Mouse (Mus musculus) urinary bladder, postnatal 4 days (tissue): ENCODE measurements at regions not wholly inside any gene's neighbourhood (a gene's known extent, or its start where the extent isn't known, plus 50 kb on each side); places are given as distances from the start of the nearest gene placed in this dataset.

Experiments
- DNase-seq, 2 experiments: peaks; one replicate each; pipeline ENCODE4 v3.0.0; 2021 to 2022; ENCODE audit warnings: low spot score in 2 of 2

GRCm38 (mm10) chr3:155979636-155980035 lies 582.0 kb upstream of the Negr1 start:
- DNase-seq, result no peak

DNA sequence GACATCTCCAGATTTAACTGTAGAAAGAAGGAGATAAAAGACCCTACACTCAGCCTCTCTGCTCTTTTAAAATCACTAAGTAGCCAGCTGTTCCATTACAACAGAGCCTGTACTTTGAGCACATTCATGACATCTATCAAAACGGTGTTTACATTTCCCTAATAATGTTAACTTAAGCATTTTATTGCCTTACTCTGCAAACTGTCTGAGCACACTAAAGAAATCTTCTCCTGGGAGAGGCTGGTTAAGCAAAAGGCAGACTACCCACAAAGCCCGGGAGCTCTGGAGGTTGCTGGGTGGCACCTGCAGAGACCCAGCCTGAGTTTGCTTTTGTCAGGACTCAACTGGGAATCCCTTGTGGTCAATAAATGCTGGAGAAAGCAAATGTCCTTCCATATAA lies 567.5 kb upstream of the Negr1 start:
- no peak for DNase-seq

- DNase-seq, result no peak
Measured at GRCm38 (mm10) chr3:156017676-156018230, 543.8 kb upstream of the Negr1 start.

DNA sequence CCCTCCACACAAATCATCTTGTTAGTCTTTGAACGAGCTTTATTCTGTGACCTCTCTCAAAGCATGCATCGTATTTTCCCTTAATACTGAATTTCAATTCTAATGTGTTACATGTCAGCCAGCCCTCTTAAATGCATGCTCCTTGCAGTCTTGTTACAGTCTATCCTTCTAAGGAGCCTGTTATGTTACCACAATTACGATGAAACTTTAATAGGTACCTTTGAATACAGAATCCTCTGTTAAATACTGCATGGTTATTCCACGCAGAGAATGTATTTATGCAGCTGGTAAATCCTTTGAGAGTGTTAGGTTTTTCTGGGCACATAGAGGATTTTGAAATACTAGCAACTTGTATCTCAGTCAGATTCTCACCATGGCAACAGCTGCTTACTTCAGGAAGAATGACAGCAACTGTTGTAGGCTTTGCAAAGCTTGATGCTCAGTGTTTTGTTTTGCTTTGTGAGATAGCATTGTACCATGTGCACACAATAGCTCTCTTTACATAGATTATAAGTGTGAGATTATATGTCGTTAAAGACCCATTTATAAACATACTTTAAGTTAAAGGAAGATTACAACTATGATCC lies 532.9 kb upstream of the Negr1 start:
- DNase-seq, result no peak

DNA sequence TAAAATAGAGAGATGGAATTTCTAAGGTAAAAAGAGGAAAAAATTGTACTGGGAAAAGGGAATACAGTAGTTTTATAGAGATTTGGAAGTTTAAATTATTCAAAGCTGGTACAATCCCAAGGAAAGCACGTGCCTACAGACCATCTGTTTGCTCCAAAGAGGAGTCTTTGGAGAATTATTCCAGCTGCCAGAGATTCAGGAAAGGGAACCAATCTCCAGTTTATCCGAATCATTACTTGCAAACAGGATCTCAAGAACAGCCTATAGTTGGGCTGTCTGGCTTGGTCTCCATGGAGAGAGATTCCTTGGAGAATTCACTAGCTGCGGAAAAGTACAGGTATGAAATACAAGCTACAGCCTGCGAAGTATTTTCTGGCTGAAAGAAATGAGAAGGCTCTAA lies 491.3 kb upstream of the Negr1 start:
- DNase-seq, result no peak

GRCm38 (mm10) chr3:156082268-156082667 lies 479.3 kb upstream of the Negr1 start:
- DNase-seq, result no peak

DNA sequence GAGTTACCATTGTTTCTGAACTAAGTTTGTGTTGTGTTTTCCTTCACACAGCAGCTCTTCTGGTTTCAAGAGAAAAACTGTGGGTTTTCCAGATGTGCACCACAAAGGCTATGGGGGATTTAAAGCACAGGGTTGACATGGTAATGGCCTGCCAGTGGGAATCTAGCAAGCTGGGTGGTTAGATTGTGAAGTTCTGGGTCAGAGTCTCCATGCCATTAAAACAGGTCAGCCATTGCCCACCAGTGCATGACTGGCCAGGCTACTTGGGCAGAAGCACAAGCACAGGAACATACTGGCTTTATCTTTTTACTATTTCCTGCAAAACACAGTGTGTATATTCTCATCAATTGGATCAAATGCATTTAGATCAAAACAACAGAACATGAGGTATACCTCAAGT lies 467.9 kb upstream of the Negr1 start:
- no peak for DNase-seq

GRCm38 (mm10) chr3:156094990-156095389 lies 466.6 kb upstream of the Negr1 start:
- no peak for DNase-seq

GRCm38 (mm10) chr3:156105788-156106187 lies 455.8 kb upstream of the Negr1 start:
- no peak for DNase-seq

DNA sequence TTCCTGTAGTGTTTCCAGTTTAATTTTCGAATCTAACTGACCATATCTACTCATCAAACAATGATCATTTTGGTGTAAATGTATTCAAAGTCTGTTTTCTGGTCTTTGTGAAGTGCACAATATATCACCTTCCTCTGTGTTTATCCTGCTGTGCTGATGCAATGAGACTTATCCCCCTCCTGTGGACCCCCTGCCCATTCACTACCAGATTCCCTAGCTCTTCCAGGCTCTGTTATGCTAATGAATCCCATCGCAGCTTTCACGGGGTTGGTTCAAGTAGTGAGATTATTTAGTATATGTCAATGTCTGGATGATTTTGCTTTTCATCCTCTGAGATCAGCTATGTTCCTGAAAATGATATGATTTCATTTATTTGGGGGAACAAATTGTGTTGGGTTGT lies 441.3 kb upstream of the Negr1 start:
- no peak for DNase-seq

DNA sequence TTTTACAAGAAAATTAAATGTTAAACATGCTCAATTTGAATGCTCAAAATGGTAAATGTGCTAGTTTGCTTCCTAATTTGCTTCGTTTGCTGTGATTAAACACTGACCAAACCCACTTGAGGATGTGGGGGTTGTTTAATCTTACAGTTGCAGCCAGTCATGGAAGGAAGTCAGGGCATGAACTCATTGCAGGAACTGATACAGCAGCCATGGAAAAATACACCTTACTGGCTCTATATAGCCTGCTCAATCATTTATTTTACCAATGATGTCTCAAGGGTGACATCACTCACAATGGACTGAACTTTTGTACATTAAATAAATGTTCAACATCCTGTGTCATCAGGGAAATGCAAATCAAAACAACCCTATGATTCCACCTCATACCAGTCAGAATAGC lies 430.0 kb upstream of the Negr1 start:
- no peak for DNase-seq

DNA sequence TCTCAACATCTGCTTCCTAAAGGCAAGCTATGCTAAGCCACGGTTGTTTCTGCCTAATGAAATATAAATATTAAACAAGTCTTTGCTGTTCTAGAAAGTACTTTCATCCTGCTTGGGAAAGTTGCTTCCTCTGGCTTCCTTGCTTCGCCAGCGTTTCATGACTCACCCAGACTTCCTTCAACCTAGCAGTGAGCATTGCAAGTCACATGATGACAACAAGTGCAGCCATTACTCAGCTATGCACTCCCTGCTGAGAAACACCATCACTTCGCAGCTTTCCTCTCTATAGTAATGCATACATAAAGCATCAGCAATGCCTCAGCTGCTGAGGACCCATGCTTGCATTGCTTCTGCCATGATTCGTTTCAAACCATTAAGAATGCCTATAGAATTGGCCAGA lies 420.2 kb upstream of the Negr1 start:
- DNase-seq, result no peak

DNA sequence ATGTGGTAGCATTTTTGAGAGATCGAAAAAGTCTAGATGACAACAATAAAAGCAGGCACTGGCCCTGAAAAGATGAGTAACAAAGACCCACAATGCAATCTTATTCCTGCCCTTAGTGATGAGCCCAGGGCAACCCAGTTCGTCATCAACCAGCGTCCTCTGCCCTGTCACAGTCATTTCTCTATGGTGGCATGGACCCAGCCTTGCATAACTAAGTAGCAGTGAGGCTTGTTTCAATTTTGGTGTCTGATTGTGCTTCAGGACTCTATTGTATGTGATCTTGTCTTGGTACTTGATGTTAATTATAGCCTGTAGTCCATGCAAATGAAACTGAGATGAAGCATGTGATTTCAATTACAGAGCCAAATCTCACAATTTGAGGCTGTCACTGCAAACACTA lies 412.3 kb upstream of the Negr1 start:
- no peak for DNase-seq

GRCm38 (mm10) chr3:156170076-156170475 lies 391.5 kb upstream of the Negr1 start:
- DNase-seq, result no peak

DNA sequence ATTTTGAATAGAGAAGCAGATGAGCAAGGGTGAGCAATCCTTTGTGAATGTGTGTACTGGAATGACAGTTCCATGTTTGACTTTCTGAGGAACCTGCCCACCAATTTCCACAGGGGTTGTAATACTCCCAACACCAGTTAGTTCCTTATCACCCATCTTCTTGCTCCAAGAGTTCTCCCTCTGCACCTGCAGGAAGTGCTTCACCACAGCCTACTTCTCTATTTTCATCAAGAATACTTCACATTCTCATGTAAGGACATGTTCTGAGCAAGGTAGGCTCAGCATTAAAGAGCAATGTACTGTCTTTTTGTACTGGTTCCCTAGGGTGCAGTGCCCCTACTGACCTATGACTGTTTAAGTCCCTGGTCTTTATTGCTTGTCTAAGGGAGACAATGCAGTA lies 362.9 kb upstream of the Negr1 start:
- no peak for DNase-seq

GRCm38 (mm10) chr3:156199749-156200467 lies 361.7 kb upstream of the Negr1 start:
- DNase-seq, result no peak

- no peak for DNase-seq
Measured at GRCm38 (mm10) chr3:156205246-156205645, 356.3 kb upstream of the Negr1 start.

DNA sequence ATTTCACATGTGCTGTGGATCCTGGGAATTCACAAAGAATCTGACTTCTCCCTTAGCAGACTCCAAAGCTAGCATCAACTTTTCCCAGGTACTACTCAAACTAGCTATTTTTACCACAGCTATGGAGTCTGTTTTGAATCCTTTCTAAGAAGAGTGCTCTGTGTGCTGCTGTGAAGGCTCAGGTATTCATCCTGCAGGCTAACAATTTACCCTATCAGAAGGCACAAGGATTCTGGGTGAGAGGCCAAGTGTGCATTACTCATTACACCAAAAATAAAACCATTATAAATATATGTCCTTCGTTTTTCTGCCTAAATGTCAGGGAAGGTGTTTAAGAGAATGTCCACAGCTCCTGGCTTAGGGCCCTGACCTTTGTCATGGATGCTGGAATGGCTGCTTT lies 353.2 kb upstream of the Negr1 start:
- DNase-seq, result no peak

DNA sequence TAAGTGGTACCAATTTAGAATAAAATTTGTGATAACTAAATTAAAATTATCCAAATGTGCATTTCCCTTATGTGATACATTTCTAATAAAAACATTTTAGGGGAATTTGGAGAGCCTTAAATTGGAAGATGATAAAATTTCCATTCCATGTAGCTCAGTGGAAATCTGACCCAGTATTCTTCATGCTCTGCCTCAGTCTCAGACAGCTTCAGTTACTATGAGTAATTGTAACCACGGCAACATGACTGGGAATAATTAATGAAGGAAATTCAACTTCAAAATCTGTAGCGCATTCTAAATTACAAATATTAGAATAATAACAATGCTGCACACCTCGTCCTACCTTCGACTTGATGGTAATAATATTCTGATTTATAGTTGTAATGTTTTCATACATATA lies 350.8 kb upstream of the Negr1 start:
- no peak for DNase-seq

- DNase-seq, result no peak
Measured at GRCm38 (mm10) chr3:156214823-156215222, 346.8 kb upstream of the Negr1 start.

- no peak for DNase-seq
Measured at GRCm38 (mm10) chr3:156232111-156232510, 329.5 kb upstream of the Negr1 start.

DNA sequence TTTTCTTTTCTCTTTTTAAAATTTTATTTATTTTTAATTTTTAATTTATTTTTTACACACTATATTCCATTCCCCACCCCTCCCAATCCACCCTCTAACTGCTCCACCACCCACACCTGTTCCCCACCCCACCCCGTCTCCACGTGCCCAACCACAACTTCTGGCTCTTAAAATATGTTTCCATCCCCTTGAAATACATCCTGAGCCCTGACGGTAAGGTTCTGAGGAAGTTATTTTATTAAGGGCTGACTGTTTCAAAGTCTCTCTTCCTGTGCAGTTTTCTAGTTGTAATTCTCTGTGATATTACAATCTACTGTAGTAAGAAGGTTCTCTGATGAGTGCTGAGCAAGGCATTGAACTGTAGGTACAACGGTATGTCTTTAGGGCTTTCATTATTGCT lies 325.6 kb upstream of the Negr1 start:
- DNase-seq, result no peak

- DNase-seq, result no peak
Measured at GRCm38 (mm10) chr3:156252256-156252861, 309.2 kb upstream of the Negr1 start.
